Mouse (Mus musculus) heart, adult 2 months (tissue): ENCODE data around the gene Atp2a2. TPM values are rescaled to one million over a fixed set of nuclear protein-coding genes. Genes with fewer than 3 reads are reported as not detected.

Experiments
- DNase-seq, 2 experiments: peaks; one replicate each; pipeline ENCODE4 v3.0.0; 2021
- H3K27ac ChIP-seq: fragments of 200-600 bp; 2 replicates; pipeline ENCODE4 v1.8.1; 2022
- H3K27me3 ChIP-seq: fragments of 200-500 bp; 2 replicates; pipeline ENCODE4 v1.6.1; 2012; ENCODE audit warnings: mild to moderate bottlenecking, low read length, inconsistent platforms, mixed read lengths; ENCODE audit not compliant: control insufficient read depth, insufficient read depth
- H3K36me3 ChIP-seq: fragments of 200-500 bp; 2 replicates; pipeline ENCODE4 v1.6.1; 2012; ENCODE audit warnings: low read length, inconsistent platforms; ENCODE audit not compliant: control insufficient read depth, insufficient read depth
- H3K4me1 ChIP-seq: fragments of 200-500 bp; 2 replicates; pipeline ENCODE4 v1.6.1; 2011; ENCODE audit warnings: low read length; ENCODE audit not compliant: control insufficient read depth, insufficient read depth
- H3K4me3 ChIP-seq: fragments of 200-600 bp; 2 replicates; pipeline ENCODE4 v1.8.1; 2022
- H3K79me2 ChIP-seq: fragments of 200-500 bp; replicated peaks from 2 replicates; pipeline ENCODE4 v1.6.1; 2012; ENCODE audit warnings: mild to moderate bottlenecking, inconsistent platforms, low read length, moderate library complexity, mixed read lengths; ENCODE audit not compliant: control insufficient read depth, insufficient read depth
- H3K9ac ChIP-seq: fragments of 200-500 bp; 2 replicates; pipeline ENCODE4 v1.6.1; 2012; ENCODE audit warnings: low read depth, mild to moderate bottlenecking, control low read depth, inconsistent platforms, low read length, mixed read lengths
- CTCF ChIP-seq: fragments of 200-600 bp; IDR thresholded peaks from 2 replicates; pipeline ENCODE4 v1.8.1; 2022; ENCODE audit warnings: antibody characterized with exemption, mild to moderate bottlenecking, moderate library complexity
- EP300 ChIP-seq: fragments of 200-500 bp; IDR thresholded peaks from 2 replicates; pipeline ENCODE4 v1.6.1; 2011; ENCODE audit warnings: low read depth, low read length, control low read depth; ENCODE audit not compliant: insufficient read depth
- POLR2A ChIP-seq: fragments of 200-500 bp; IDR thresholded peaks from 2 replicates; pipeline ENCODE4 v1.6.1; 2011; ENCODE audit warnings: mild to moderate bottlenecking, low read depth, low read length, control low read depth; ENCODE audit not compliant: insufficient read depth
- WGBS: fragments of 180-500 bp; shearing (Covaris S2); methylation state at CpG from one replicate; pipeline ENCODE4 v1.1.7; 2018; 5-methylcytosine and 5-hydroxymethylcytosine counted together
- intact Hi-C: fragments of 180-260 bp; cut with DNase I; formaldehyde crosslinking; loops from one replicate; pipeline ENCODE4 v1.15.1; 2025
- polyA plus RNA-seq: library from polyadenylated mRNA; depleted of rRNA; stranded (reverse); fragments of >200 nt; gene quantifications from 2 replicates; pipeline ENCODE4 v1.2.3, GENCODE M21; 2012; rRNA removed
- total RNA-seq, 2 experiments: library from RNA; stranded (reverse); gene quantifications; 2 replicates each; pipeline ENCODE4 v1.2.3; 2021

Gene Atp2a2
- total and polyA plus RNA-seq, 3 experiments: 3,546 to 13,259 (median 11,796) TPM

- peak in 1 of 2 experiments; percentile 39 for DNase-seq
- WGBS: 45% methylated on average over 6 of the region's 6 CpGs
- Histone ChIP-seq H3K27me3 (no peaks in the 10 kb centered on the region), H3K9ac (no peak overlapping the region), H3K27ac (no peak overlapping the region), H3K4me3 (no peak overlapping the region), H3K4me1 (no peaks in the 10 kb centered on the region), H3K79me2 (no peaks in the 10 kb centered on the region), H3K36me3 (no peaks in the 10 kb centered on the region)
- intact Hi-C loops: no loop called here
- TF ChIP-seq POLR2A (no peak), EP300 (no peak), CTCF (no peak)
These were observed 89.2 kb downstream of the Atp2a2 start for GRCm38 (mm10) chr5:122412826-122413225.

GRCm38 (mm10) chr5:122411892-122412291 lies 90.1 kb downstream of the Atp2a2 start:
- intact Hi-C loops: no loop called here
- no peak for TF ChIP-seq POLR2A
- no peak for TF ChIP-seq EP300
- no peak for TF ChIP-seq CTCF
- H3K79me2 ChIP-seq: no peaks in the 10 kb centered on the region
- H3K27ac ChIP-seq: no peak overlapping the region
- peak in 1 of 2 experiments; percentile 33 for DNase-seq
- H3K4me1 ChIP-seq: no peaks in the 10 kb centered on the region
- WGBS: 69% methylated on average over 5 of the region's 5 CpGs
- H3K9ac ChIP-seq: no peak overlapping the region
- no peaks in the 10 kb centered on the region for H3K36me3 ChIP-seq
- no peak overlapping the region for H3K4me3 ChIP-seq
- H3K27me3 ChIP-seq: no peaks in the 10 kb centered on the region

- no peaks in the 10 kb centered on the region for H3K79me2 ChIP-seq
- no peak overlapping the region for H3K9ac ChIP-seq
- no peaks in the 10 kb centered on the region for H3K4me1 ChIP-seq
- H3K36me3 ChIP-seq: no peaks in the 10 kb centered on the region
- TF ChIP-seq POLR2A (no peak), EP300 (no peak), CTCF (peak; percentile 55)
- no peaks in the 10 kb centered on the region for H3K27me3 ChIP-seq
- WGBS: 84% methylated on average over 19 of the region's 19 CpGs
- no peak overlapping the region for H3K27ac ChIP-seq
- no peak overlapping the region for H3K4me3 ChIP-seq
- no peak for DNase-seq
- intact Hi-C loops: no loop called here
These were observed 92.1 kb downstream of the Atp2a2 start for GRCm38 (mm10) chr5:122409692-122410645.

GRCm38 (mm10) chr5:122405537-122405936 lies 96.5 kb downstream of the Atp2a2 start:
- intact Hi-C loops: no loop called here
- TF ChIP-seq POLR2A (no peak), CTCF (no peak), EP300 (no peak)
- H3K79me2 ChIP-seq: no peaks in the 10 kb centered on the region
- no peak overlapping the region for H3K27ac ChIP-seq
- H3K36me3 ChIP-seq: peaks cover 4% of the 10 kb centered on the region; the same call in 1 of the 2 replicates
- no peak for DNase-seq
- H3K4me3 ChIP-seq: no peak overlapping the region
- H3K4me1 ChIP-seq: peaks cover 13% of the 10 kb centered on the region
- WGBS: 97% methylated on average over 10 of the region's 10 CpGs
- H3K9ac ChIP-seq: no peak overlapping the region
- H3K27me3 ChIP-seq: no peaks in the 10 kb centered on the region

Other genes with a start within 250 kb of the Atp2a2 start
- gene Tctn1, start 237.8 kb downstream of the Atp2a2 start, total RNA-seq: 1 to 10 TPM; 3.2 to 3.9 TPM
- gene Tctn1, start 237.8 kb downstream of the Atp2a2 start, polyA plus RNA-seq: 9.4 and 9.8 TPM in 2 replicates
- 100 to 1,000 TPM; 108 to 133 TPM for gene Pptc7, start 217.9 kb downstream of the Atp2a2 start, total RNA-seq
- 77.5 and 122 TPM in 2 replicates for gene Pptc7, start 217.9 kb downstream of the Atp2a2 start, polyA plus RNA-seq
- under 1 TPM; 0.50 to 0.97 TPM for gene Rad9b, start 148.0 kb downstream of the Atp2a2 start, total RNA-seq
- gene Rad9b, start 148.0 kb downstream of the Atp2a2 start, polyA plus RNA-seq: 2.5 and 3.0 TPM in 2 replicates
- 10 to 100 TPM; 85.4 to 91.4 TPM for gene Vps29, start 147.9 kb downstream of the Atp2a2 start, total RNA-seq
- 39.2 and 70.9 TPM in 2 replicates for gene Vps29, start 147.9 kb downstream of the Atp2a2 start, polyA plus RNA-seq
- 10 to 100 TPM; 23.5 to 28.0 TPM for gene Gpn3, start 130.3 kb downstream of the Atp2a2 start, total RNA-seq
- gene Gpn3, start 130.3 kb downstream of the Atp2a2 start, polyA plus RNA-seq: 19.2 and 19.8 TPM in 2 replicates
- gene Fam216a, start 129.9 kb downstream of the Atp2a2 start, total RNA-seq: 10 to 100 TPM; 11.1 to 12.3 TPM
- 10.7 and 15.3 TPM in 2 replicates for gene Fam216a, start 129.9 kb downstream of the Atp2a2 start, polyA plus RNA-seq
- 10 to 100 TPM; 91.5 to 98.7 TPM for gene Arpc3, start 110.3 kb downstream of the Atp2a2 start, total RNA-seq
- 89.6 and 97.1 TPM in 2 replicates for gene Arpc3, start 110.3 kb downstream of the Atp2a2 start, polyA plus RNA-seq
- gene Anapc7, start 80.5 kb downstream of the Atp2a2 start, total RNA-seq: 10 to 100 TPM; 25.9 to 27.1 TPM
- 23.2 and 25.4 TPM in 2 replicates for gene Anapc7, start 80.5 kb downstream of the Atp2a2 start, polyA plus RNA-seq
- gene Ift81, start 112.3 kb upstream of the Atp2a2 start, total RNA-seq: 10 to 100 TPM; 78.1 to 97.0 TPM
- 11.4 and 25.3 TPM in 2 replicates for gene Ift81, start 112.3 kb upstream of the Atp2a2 start, polyA plus RNA-seq
- gene P2rx7, start 141.7 kb upstream of the Atp2a2 start, total RNA-seq: 1 to 10 TPM; 2.8 to 3.1 TPM
- 7.2 and 7.4 TPM in 2 replicates for gene P2rx7, start 141.7 kb upstream of the Atp2a2 start, polyA plus RNA-seq
- 10 to 100 TPM; 17.4 to 19.0 TPM for gene P2rx4, start 205.3 kb upstream of the Atp2a2 start, total RNA-seq
- 28.9 and 35.0 TPM in 2 replicates for gene P2rx4, start 205.3 kb upstream of the Atp2a2 start, polyA plus RNA-seq